Mouse (Mus musculus): ENCODE measurements around the gene Hscb. TPM values are rescaled to one million over a fixed set of nuclear protein-coding genes. Genes with fewer than 3 reads are reported as not detected.

The Hscb gene
- polyA plus RNA-seq, 1 experiment from 2014 or later = 16.5 TPM

DNA sequence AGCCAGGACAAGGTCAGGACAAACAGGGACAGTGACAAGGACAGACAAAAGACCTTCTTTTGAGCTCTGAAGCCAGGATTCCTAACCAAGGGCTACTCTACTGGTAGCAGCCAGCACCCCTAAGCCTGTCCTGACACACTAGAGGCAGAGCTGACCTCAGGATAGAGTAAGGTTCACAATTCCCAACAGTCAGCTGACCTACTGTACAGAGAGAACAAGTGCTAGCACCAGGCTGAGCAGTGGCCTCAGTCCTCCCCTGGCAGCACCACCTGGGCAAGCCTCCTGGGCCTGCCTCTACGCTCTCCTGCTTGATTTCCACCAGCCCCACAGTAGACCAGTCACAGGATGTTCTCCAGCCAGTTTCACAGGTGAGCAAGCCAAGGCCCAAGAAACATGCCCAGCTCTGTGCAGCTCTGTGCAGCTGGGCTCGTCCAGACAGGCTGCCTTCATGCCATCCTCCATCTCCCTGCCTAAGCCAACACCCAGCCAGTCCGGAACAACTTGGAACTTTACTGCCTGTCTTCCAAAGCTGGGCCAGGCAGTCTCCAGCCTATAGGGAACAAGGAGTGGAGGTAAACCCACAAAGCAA lies 38.4 kb downstream of the Hscb start:
- Histone ChIP-seq H3K9ac (no peak overlapping the region), H3K4me3 (no peak overlapping the region), H3K4me1 (replicated peaks) (peaks cover 32% of the 10 kb centered on the region), H3K9me3 (no peaks in the 10 kb centered on the region), H3K4me2 (no peak overlapping the region), H3K27me3 (no peaks in the 10 kb centered on the region), H3K27ac (replicated peaks) (no peak overlapping the region), H3K36me3 (peaks cover 84% of the 10 kb centered on the region)
- no peak for ATAC-seq (ENCODE audit: low read depth)
- WGBS = 93% methylated on average over 3 of the region's 3 CpGs

- WGBS = 67% methylated on average over 4 of the region's 4 CpGs
- H3K4me3 ChIP-seq = no peak overlapping the region
- H3K27ac ChIP-seq (replicated peaks) = no peak overlapping the region
Observed at GRCm38 (mm10) chr5:110797696-110798095, 41.9 kb downstream of the Hscb start.

DNA sequence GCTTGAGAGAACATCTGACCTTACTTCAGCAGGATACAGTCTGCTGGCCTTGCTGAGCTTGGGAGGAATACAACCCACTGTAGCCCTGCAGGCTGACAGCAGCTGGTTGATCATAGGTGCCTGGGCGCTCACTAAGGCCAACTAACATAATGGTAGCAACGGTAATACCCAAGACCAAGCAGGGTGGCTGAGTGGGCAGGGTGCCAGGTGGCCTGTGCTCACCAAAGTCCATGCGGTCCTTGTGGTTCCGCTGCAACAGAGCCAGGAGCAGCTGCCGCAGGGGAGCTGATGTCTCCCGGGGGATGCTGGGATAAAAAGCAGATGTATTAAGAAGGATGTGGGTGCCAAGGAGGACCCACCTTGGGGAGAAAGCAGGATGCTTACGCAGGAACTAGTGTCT lies 45.2 kb downstream of the Hscb start:
- WGBS = 82% methylated on average over 7 of the region's 7 CpGs

More at GRCm38 (mm10) chr5:110797696-110798095, 41.9 kb downstream of the Hscb start:
- H3K27me3 ChIP-seq = no peaks in the 10 kb centered on the region
- H3K36me3 ChIP-seq = peaks cover 97% of the 10 kb centered on the region
- H3K9ac ChIP-seq = no peak overlapping the region
- no peak overlapping the region for H3K4me2 ChIP-seq
- no peaks in the 10 kb centered on the region for H3K9me3 ChIP-seq
- peaks cover 5% of the 10 kb centered on the region; the same call in 1 of the 2 replicates for H3K4me1 ChIP-seq (replicated peaks)
- no peak for ATAC-seq (ENCODE audit: low read depth)

DNA sequence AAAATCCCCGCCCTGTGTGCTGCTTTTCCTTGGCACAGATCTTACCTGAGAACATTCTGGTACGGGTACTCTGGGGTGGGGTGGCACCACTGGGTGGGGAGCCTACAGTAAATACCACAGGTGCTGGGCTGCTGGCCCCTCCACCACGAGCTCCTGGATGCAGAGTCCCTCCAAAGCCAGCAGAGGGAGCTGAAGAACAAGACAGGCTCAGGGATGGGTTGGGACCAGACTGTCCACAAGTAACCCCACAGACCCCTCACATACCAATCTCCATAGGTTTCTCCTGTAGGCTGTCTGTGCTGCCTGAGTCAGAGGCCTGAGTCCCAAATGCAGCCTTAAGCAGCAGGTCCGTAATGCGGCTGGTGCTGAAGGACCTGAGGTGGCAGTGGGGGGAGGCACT lies 50.9 kb downstream of the Hscb start:
- peaks cover 94% of the 10 kb centered on the region for H3K36me3 ChIP-seq
- ATAC-seq (ENCODE audit: low read depth) = peak; percentile 41; the same call in 1 of the 2 replicates
- no peak overlapping the region for H3K4me2 ChIP-seq
- H3K4me1 ChIP-seq (replicated peaks) = no peaks in the 10 kb centered on the region
- H3K27me3 ChIP-seq = no peaks in the 10 kb centered on the region
- no peak overlapping the region for H3K27ac ChIP-seq (replicated peaks)
- no peaks in the 10 kb centered on the region for H3K9me3 ChIP-seq
- H3K4me3 ChIP-seq = no peak overlapping the region
- 72% methylated on average over 5 of the region's 5 CpGs for WGBS
- no peak overlapping the region for H3K9ac ChIP-seq

More for the DNA sequence above, 45.2 kb downstream of the Hscb start:
- H3K4me2 ChIP-seq = no peak overlapping the region
- no peaks in the 10 kb centered on the region for H3K4me1 ChIP-seq (replicated peaks)
- H3K4me3 ChIP-seq = no peak overlapping the region
- no peak overlapping the region for H3K9ac ChIP-seq
- no peak for ATAC-seq (ENCODE audit: low read depth)
- H3K27ac ChIP-seq (replicated peaks) = no peak overlapping the region
- peaks cover 100% of the 10 kb centered on the region for H3K36me3 ChIP-seq
- no peaks in the 10 kb centered on the region for H3K27me3 ChIP-seq
- H3K9me3 ChIP-seq = no peaks in the 10 kb centered on the region

- peaks cover 70% of the 10 kb centered on the region for H3K36me3 ChIP-seq
Observed at GRCm38 (mm10) chr5:110786081-110786835, 53.3 kb downstream of the Hscb start.

DNA sequence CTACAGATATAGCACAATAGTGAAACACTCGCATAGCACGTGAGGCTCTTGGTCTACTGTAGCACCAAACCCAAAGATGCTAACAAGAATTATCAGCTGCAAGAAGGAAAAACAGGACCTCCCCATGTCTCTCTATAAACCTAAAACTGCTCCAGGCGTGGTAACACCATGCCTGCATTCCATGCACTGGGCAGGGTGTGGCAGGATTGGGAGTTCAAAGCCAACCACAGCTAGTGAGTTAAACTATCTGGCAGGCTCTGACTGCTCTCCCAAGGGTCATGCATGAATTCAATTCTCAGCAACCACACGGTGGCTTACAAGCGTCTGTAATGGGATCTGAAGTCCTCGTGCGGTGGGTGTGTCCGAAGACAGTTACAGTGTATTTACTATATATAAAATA lies 56.4 kb downstream of the Hscb start:
- 74% methylated on average over 8 of the region's 8 CpGs for WGBS

More at GRCm38 (mm10) chr5:110786081-110786835, 53.3 kb downstream of the Hscb start:
- H3K27me3 ChIP-seq = no peaks in the 10 kb centered on the region
- H3K9me3 ChIP-seq = no peaks in the 10 kb centered on the region
- H3K4me3 ChIP-seq = no peak overlapping the region
- H3K4me2 ChIP-seq = no peak overlapping the region
- H3K27ac ChIP-seq (replicated peaks) = no peak overlapping the region
- no peaks in the 10 kb centered on the region for H3K4me1 ChIP-seq (replicated peaks)
- ATAC-seq (ENCODE audit: low read depth) = no peak
- no peak overlapping the region for H3K9ac ChIP-seq
- WGBS = 85% methylated on average over 11 of the region's 11 CpGs

GRCm38 (mm10) chr5:110781529-110782238 lies 57.9 kb downstream of the Hscb start:
- WGBS = 86% methylated on average over 7 of the region's 7 CpGs
- no peak for ATAC-seq (ENCODE audit: low read depth)

More for the DNA sequence above, 56.4 kb downstream of the Hscb start:
- H3K27me3 ChIP-seq = no peaks in the 10 kb centered on the region
- ATAC-seq (ENCODE audit: low read depth) = no peak
- H3K4me2 ChIP-seq = no peak overlapping the region
- H3K27ac ChIP-seq (replicated peaks) = no peak overlapping the region
- H3K4me1 ChIP-seq (replicated peaks) = peaks cover 28% of the 10 kb centered on the region
- no peak overlapping the region for H3K4me3 ChIP-seq
- no peak overlapping the region for H3K9ac ChIP-seq
- no peaks in the 10 kb centered on the region for H3K9me3 ChIP-seq
- H3K36me3 ChIP-seq = peaks cover 39% of the 10 kb centered on the region

DNA sequence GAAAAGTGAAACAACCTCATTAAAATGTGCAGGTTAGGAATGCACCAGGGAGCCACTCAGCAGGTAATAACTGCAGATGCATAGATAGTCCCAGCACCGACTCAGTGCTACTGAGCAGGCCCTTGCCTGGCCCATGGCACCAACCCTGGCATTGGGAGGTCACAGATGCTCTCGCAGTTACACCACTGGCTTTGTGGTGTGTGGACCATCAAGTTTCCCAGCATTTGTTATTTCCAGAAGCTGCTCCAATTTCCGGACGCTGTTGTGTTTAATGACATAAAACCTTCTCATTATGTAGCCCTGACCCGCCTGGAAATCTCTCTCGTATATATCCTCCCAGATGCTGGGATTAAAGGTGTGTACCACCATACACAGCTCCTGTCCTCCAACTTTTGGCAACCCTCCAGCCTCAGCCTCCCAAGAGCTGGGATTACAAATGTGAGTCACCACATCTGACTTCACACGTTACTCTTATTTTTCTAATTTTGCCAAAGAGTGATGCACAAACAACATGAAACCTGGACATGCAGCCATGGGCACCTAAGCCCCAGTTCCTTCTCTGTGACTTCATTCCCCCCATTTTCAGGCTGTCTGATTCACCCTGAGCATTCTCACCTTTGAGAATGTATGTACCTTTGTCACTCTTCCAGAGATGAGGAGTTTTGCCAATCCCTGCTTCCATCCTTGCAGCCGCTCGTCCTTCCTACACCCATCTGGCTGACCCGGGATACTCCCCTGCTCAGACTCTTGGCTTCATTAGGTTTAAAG lies 58.6 kb downstream of the Hscb start:
- peak; percentile 63 for ATAC-seq (ENCODE audit: low read depth)
- WGBS = 65% methylated on average over 10 of the region's 10 CpGs

More at GRCm38 (mm10) chr5:110781529-110782238, 57.9 kb downstream of the Hscb start:
- peaks cover 28% of the 10 kb centered on the region for H3K4me1 ChIP-seq (replicated peaks)
- 0 out of 2 replicates have a peak overlapping the region, but pooled peaks have one; percentile 95 for H3K4me2 ChIP-seq
- no peak overlapping the region for H3K4me3 ChIP-seq
- no peaks in the 10 kb centered on the region for H3K9me3 ChIP-seq
- H3K27ac ChIP-seq (replicated peaks) = no peak overlapping the region
- H3K36me3 ChIP-seq = peaks cover 34% of the 10 kb centered on the region
- H3K27me3 ChIP-seq = no peaks in the 10 kb centered on the region
- H3K9ac ChIP-seq = no peak overlapping the region

GRCm38 (mm10) chr5:110779998-110780760 lies 59.4 kb downstream of the Hscb start, which contains the start of gene Pus1:
TSS of gene Pus1 (minus strand) at chr5:110780659.
- no peaks in the 10 kb centered on the region for H3K9me3 ChIP-seq
- WGBS = under 1% methylated on average over 57 of the region's 57 CpGs
- peak within 1 kb of the TSS; percentile 85 for H3K9ac ChIP-seq
- peaks cover 28% of the 10 kb centered on the region for H3K4me1 ChIP-seq (replicated peaks)
- peak within 1 kb of the TSS; percentile 95 for H3K4me2 ChIP-seq
- ATAC-seq (ENCODE audit: low read depth) = peak; percentile 81
- H3K27ac ChIP-seq (replicated peaks) = peak within 1 kb of the TSS; percentile 34; the same call in 1 of the 2 replicates
- H3K4me3 ChIP-seq = peak within 1 kb of the TSS; percentile 72
- no peaks in the 10 kb centered on the region for H3K27me3 ChIP-seq
- peaks cover 35% of the 10 kb centered on the region for H3K36me3 ChIP-seq

More for the DNA sequence above, 58.6 kb downstream of the Hscb start:
- H3K27ac ChIP-seq (replicated peaks) = peak overlapping the region; percentile 34; the same call in 1 of the 2 replicates
- no peaks in the 10 kb centered on the region for H3K27me3 ChIP-seq
- H3K4me1 ChIP-seq (replicated peaks) = peaks cover 28% of the 10 kb centered on the region
- peak overlapping the region; percentile 85 for H3K9ac ChIP-seq
- H3K4me3 ChIP-seq = peak overlapping the region; percentile 72
- no peaks in the 10 kb centered on the region for H3K9me3 ChIP-seq
- peak overlapping the region; percentile 95 for H3K4me2 ChIP-seq
- H3K36me3 ChIP-seq = peaks cover 34% of the 10 kb centered on the region

DNA sequence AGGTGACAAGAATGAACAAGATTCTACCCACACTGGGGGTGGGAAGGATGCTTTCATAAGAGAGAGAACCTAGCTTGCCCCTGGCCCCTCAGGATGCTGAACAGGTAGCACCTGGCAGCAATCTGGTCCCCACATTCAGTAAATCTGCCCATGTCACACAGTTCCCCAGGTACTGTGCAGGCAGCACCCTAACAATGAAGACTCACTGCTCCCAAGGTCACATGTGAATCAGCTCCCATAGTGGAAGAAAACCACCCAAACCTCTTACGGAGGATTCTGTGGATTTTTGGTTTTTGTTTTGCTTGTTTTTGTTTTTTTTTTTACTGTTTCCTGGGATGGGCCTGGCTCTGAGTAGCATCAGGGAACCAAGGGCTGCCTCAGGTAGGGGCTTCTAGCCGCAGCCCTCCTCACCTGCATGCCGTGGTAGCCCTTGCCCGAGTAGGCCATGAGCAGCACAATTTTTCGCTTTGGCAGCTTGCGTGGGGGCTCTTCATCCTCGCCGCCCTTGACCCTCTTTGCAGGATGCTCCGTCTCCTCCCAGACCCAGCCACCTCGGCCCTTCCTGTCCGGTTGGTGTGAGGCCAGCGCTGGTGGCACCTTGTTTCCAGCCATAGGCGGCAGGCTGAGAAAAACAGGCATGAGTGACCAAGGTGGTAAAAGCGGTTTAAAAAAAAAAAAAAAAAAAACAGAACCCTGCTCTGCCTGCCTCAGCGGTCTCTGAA lies 60.1 kb downstream of the Hscb start:
- Histone ChIP-seq H3K36me3 (peaks cover 37% of the 10 kb centered on the region), H3K9ac (peak overlapping the region; percentile 85)
- no peak for ATAC-seq (ENCODE audit: low read depth)

More for the DNA sequence above, 60.1 kb downstream of the Hscb start:
- peak overlapping the region; percentile 95 for H3K4me2 ChIP-seq
- H3K27me3 ChIP-seq = no peaks in the 10 kb centered on the region
- 21% methylated on average over 15 of the region's 15 CpGs for WGBS
- H3K4me1 ChIP-seq (replicated peaks) = peaks cover 28% of the 10 kb centered on the region
- H3K4me3 ChIP-seq = peak overlapping the region; percentile 72
- no peaks in the 10 kb centered on the region for H3K9me3 ChIP-seq
- no peak overlapping the region for H3K27ac ChIP-seq (replicated peaks)

Data from neural tube, embryonic 13.5 days (tissue).